Mouse (Mus musculus) regulatory T cell (primary cell): ENCODE results near the gene Olfr1418.

Source experiments
- in situ Hi-C: fragments of 300-600 bp; cut with MboI, MseI; formaldehyde crosslinking; loops from one replicate; pipeline ENCODE4 v1.15.1; 2025; ENCODE audit warnings: high pct_unique_total_duplicates

Gene Olfr1418

DNA sequence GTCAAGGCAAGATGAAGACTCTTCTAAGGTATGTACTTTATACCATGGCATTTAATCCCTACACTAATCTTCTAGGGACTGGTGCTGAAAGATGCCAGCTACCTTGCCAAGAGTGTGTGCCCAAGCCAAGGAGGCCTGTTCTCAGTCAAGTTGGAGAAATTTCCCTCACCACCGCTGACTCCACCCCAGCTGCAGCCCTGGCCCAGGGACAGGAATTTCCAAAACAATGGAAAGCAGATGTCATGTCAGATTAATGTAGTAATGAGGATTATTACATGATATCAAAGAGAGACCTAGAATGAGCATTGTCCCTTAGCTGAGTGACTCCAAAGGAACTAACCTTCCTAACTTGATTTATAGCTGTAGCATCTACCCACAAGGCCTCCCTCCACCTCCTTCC lies 50.0 kb downstream of the Olfr1418 start:
- in situ Hi-C loops = no loop called here

DNA sequence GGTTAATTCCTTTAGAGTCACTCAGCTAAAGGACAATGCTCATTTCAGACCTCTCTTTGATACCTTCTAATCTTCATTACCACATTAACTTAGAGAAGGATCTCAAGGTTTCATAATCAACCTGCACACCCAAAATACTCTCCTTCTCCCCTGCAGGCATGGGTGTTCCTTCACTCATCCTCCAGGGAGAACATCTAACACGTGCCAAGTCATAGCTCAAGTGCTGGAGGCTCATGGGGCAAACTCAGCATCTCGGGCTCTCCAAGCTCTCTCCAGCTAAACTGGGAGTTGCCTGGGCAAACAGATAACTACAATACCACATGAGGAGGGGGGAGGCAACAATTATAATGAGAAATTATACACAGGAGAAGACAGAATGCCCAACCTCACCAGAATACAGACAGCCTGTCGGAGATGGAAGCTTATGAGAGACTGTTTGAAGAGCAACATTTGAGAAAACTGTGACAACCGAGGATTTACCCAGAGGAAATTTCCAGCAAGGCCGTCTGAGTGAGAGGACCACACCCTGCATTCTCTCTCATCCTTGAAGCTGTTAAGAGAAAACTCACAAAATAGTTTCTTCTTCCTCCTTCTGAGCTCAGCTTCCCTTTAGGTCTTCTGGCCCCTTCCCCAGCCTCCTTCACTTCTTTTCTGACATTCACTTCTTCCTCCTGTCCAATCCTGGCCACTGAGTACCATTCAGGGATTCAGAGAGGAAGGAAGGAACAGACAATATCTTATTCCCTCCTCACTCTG lies 50.7 kb downstream of the Olfr1418 start:
- in situ Hi-C loops = no loop called here

- in situ Hi-C loops = no loop called here
Measured at GRCm38 (mm10) chr19:11808452-11808851, 52.4 kb downstream of the Olfr1418 start.

DNA sequence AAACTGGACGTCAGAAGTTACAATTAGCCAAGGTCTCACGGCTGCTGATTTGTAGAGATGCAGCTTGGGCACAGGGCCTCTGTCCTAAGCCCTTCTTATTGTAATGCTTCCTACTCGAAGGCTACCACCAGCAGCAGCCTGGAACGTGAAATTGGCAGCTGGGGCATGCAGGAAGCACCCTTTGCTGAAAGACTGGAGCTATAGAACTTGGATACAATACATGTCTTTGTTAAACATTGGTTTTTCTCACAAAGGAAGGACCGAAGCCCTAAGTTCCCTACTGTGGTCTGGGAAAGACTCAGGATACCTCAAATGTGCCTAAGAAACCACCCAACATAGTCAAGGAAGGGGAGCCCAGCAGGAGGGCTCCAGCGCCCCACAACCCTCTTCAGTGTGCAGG lies 53.0 kb downstream of the Olfr1418 start:
- in situ Hi-C loops = no loop called here

- in situ Hi-C loops = no loop called here
Measured at GRCm38 (mm10) chr19:11807251-11807650, 53.6 kb downstream of the Olfr1418 start.

DNA sequence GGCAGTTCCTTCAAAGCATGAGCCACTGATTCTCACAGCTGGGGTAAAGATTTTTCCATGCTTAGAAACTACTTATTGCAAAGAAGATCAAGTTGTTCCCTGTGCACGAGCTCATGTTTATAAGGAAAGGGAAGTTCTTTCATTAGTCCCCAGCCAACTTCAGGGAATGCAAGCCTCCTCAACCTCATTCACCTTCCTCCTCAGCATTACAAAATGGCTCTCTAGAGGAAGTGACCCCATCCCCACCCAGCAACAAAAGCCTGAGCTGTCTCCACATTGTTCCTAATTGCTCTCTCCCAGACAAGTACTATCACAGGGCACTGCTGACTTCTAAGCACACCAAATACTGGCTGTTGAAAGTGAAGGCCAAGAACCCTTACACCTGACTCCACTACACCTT lies 56.4 kb downstream of the Olfr1418 start:
- in situ Hi-C loops = no loop called here
